Mouse (Mus musculus): ENCODE results near the gene Arfgap3.

DNA sequence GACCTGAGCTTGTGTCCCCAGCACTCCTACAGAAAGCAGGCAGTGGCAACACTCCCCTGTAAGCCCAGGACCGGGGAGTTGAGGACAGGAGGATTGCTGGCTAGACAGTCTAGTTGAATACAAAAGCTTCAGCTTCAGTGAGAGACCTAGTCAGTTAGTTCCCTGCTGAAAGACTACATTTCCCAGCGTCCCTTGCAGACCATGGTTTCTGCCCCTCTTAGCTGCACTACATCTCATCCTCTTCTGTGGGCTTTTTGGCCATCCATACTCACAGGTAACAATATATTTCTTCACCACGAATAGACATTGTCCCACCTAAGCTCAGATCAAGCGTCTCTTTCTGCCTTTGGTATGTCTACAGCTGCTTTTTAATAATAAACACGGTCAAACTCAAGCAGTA, 67.7 kb downstream of the Arfgap3 start:
- TF ChIP-seq POLR2A (IDR thresholded peaks at IDR 0.05; ENCODE audit: low read depth, low read length) (no peak), CTCF (IDR thresholded peaks at IDR 0.05; ENCODE audit: borderline replicate concordance, insufficient read depth, low read length) (no peak)
